Mouse (Mus musculus) CH12.LX (cell line): ENCODE results near the gene Gng5. TPM values are rescaled to one million over a fixed set of nuclear protein-coding genes. Genes with fewer than 3 reads are reported as not detected.

Source experiments
- DNase-seq: peaks from one replicate; pipeline ENCODE4 v3.0.0-alpha.2; 2013; ENCODE audit errors: extremely low read depth
- H3K27ac ChIP-seq: 2 replicates; pipeline ENCODE4 v1.5.1; 2012; ENCODE audit warnings: low read depth, mild to moderate bottlenecking, control low read depth, moderate library complexity; ENCODE audit not compliant: insufficient read depth
- H3K27me3 ChIP-seq: replicated peaks from 2 replicates; pipeline ENCODE3; 2012; ENCODE audit warnings: inconsistent platforms
- H3K36me3 ChIP-seq, 2 experiments: replicated peaks in 1 of 2; 2 replicates each; pipeline versions ENCODE3 to v1.6.1; 2012; ENCODE audit warnings: inconsistent platforms in 1 of 2, low read length in 1 of 2, mild to moderate bottlenecking in 1 of 2, mixed read lengths in 1 of 2, moderate library complexity in 1 of 2; ENCODE audit not compliant: control insufficient read depth in 1 of 2, insufficient read depth in 1 of 2
- H3K4me1 ChIP-seq, 2 experiments: 2 replicates each; pipeline ENCODE4 v1.6.1; 2012; ENCODE audit warnings: inconsistent platforms in 1 of 2, moderate library complexity in 1 of 2; ENCODE audit not compliant: insufficient read depth in 2 of 2, control insufficient read depth in 1 of 2
- H3K4me2 ChIP-seq: 2 replicates; pipeline ENCODE4 v1.6.1; 2012; ENCODE audit warnings: low read depth, mild to moderate bottlenecking, control low read depth; ENCODE audit not compliant: poor library complexity, insufficient read depth, severe bottlenecking
- H3K4me3 ChIP-seq, 3 experiments: fragments of 150-350 bp in 1 of 3; sonication (generic) in 1 of 3; replicated peaks in 1 of 3; 2 replicates each; pipeline versions ENCODE3 to v1.5.1; 2011 to 2012; ENCODE audit warnings: low read depth in 2 of 3, low read length in 2 of 3, mild to moderate bottlenecking in 2 of 3, moderate library complexity in 2 of 3, control low read depth in 1 of 3, improper control_type of control experiment in 1 of 3, inconsistent platforms in 1 of 3, mixed read lengths in 1 of 3; ENCODE audit not compliant: poor library complexity in 1 of 3
- H3K79me2 ChIP-seq: replicated peaks from 2 replicates; pipeline ENCODE4 v1.6.1; 2012; ENCODE audit warnings: mild to moderate bottlenecking, moderate library complexity; ENCODE audit not compliant: control insufficient read depth, poor library complexity, insufficient read depth, severe bottlenecking; ENCODE audit errors: extremely low read depth
- H3K9ac ChIP-seq: 2 replicates; pipeline ENCODE4 v1.6.1; 2012; ENCODE audit warnings: low read depth, mild to moderate bottlenecking, control low read depth, moderate library complexity; ENCODE audit not compliant: insufficient read depth
- H3K9me3 ChIP-seq: replicated peaks from 2 replicates; pipeline ENCODE3; 2012; ENCODE audit warnings: low read length, inconsistent platforms, mixed read lengths
- BHLHE40 ChIP-seq: IDR thresholded peaks from 2 replicates; pipeline ENCODE4 v1.6.1; 2011; ENCODE audit warnings: mild to moderate bottlenecking, low read depth, low read length, improper control_type of control experiment
- CHD1 ChIP-seq: IDR thresholded peaks from 2 replicates; pipeline ENCODE4 v1.6.1; 2012; ENCODE audit warnings: low read depth, low read length, improper control_type of control experiment, inconsistent platforms
- CHD2 ChIP-seq: IDR thresholded peaks from 2 replicates; pipeline ENCODE4 v1.6.1; 2011; ENCODE audit warnings: low read length, improper control_type of control experiment
- CTCF ChIP-seq, 2 experiments: IDR thresholded peaks in 1 of 2; conservative IDR thresholded peaks in 1 of 2; 2 replicates each; pipeline ENCODE4 v1.5.1; 2011 to 2012; ENCODE audit warnings: low read depth in 2 of 2, low read length in 2 of 2, improper control_type of control experiment in 1 of 2, inconsistent platforms in 1 of 2, mild to moderate bottlenecking in 1 of 2, moderate library complexity in 1 of 2
- E2F4 ChIP-seq: IDR thresholded peaks from 2 replicates; pipeline ENCODE4 v1.6.1; 2011; ENCODE audit warnings: low read depth, low read length, improper control_type of control experiment; ENCODE audit not compliant: insufficient replicate concordance
- ELF1 ChIP-seq: IDR thresholded peaks from 2 replicates; pipeline ENCODE4 v1.6.1; 2014; ENCODE audit warnings: low read depth, mild to moderate bottlenecking, inconsistent platforms, low read length, improper control_type of control experiment
- EP300 ChIP-seq: IDR thresholded peaks from 2 replicates; pipeline ENCODE4 v1.6.1; 2011; ENCODE audit warnings: low read length, improper control_type of control experiment
- ETS1 ChIP-seq: conservative IDR thresholded peaks from 2 replicates; pipeline ENCODE4 v1.6.1; 2012; ENCODE audit warnings: low read depth, mild to moderate bottlenecking, inconsistent platforms, low read length, improper control_type of control experiment, moderate library complexity
- GABPA ChIP-seq: IDR thresholded peaks from 2 replicates; pipeline ENCODE4 v1.6.1; 2012; ENCODE audit warnings: low read depth, low read length, improper control_type of control experiment, inconsistent platforms; ENCODE audit not compliant: insufficient replicate concordance
- HCFC1 ChIP-seq: IDR thresholded peaks from 2 replicates; pipeline ENCODE4 v1.6.1; 2012; ENCODE audit warnings: low read depth, mild to moderate bottlenecking, inconsistent platforms, low read length, improper control_type of control experiment
- IRF4 ChIP-seq: IDR thresholded peaks from 2 replicates; pipeline ENCODE4 v1.6.1; 2014; ENCODE audit warnings: low read depth, mild to moderate bottlenecking, inconsistent platforms, low read length, improper control_type of control experiment
- JUN ChIP-seq: IDR thresholded peaks from 2 replicates; pipeline ENCODE4 v1.6.1; 2011; ENCODE audit warnings: low read depth, mild to moderate bottlenecking, low read length, improper control_type of control experiment, moderate library complexity; ENCODE audit not compliant: insufficient read depth
- JUND ChIP-seq: conservative IDR thresholded peaks from 2 replicates; pipeline ENCODE4 v1.6.1; 2011; ENCODE audit warnings: low read depth, low read length, improper control_type of control experiment
- KAT2A ChIP-seq: IDR thresholded peaks from 2 replicates; pipeline ENCODE4 v1.6.1; 2012; ENCODE audit warnings: low read length, improper control_type of control experiment, inconsistent platforms; ENCODE audit not compliant: insufficient replicate concordance
- MAFK ChIP-seq: IDR thresholded peaks from 2 replicates; pipeline ENCODE4 v1.6.1; 2011; ENCODE audit warnings: low read length, improper control_type of control experiment; ENCODE audit not compliant: insufficient replicate concordance
- MAX ChIP-seq: IDR thresholded peaks from 2 replicates; pipeline ENCODE4 v1.6.1; 2011; ENCODE audit warnings: low read length, improper control_type of control experiment
- MAZ ChIP-seq: IDR thresholded peaks from 2 replicates; pipeline ENCODE4 v1.6.1; 2012; ENCODE audit warnings: low read depth, mild to moderate bottlenecking, inconsistent platforms, low read length, improper control_type of control experiment, moderate library complexity
- MEF2A ChIP-seq: IDR thresholded peaks from 2 replicates; pipeline ENCODE4 v1.6.1; 2014; ENCODE audit warnings: low read depth, mild to moderate bottlenecking, inconsistent platforms, low read length, improper control_type of control experiment, borderline replicate concordance
- MXI1 ChIP-seq: IDR thresholded peaks from 2 replicates; pipeline ENCODE4 v1.6.1; 2011; ENCODE audit warnings: mild to moderate bottlenecking, low read depth, low read length, improper control_type of control experiment
- MYC ChIP-seq: IDR thresholded peaks from 2 replicates; pipeline ENCODE4 v1.6.1; 2011; ENCODE audit warnings: low read depth, mild to moderate bottlenecking, improper control_type of control experiment, low read length
- NELFE ChIP-seq: IDR thresholded peaks from 2 replicates; pipeline ENCODE4 v1.6.1; 2011; ENCODE audit warnings: low read depth, low read length, improper control_type of control experiment
- NRF1 ChIP-seq: IDR thresholded peaks from 2 replicates; pipeline ENCODE4 v1.6.1; 2014; ENCODE audit warnings: low read depth, mild to moderate bottlenecking, inconsistent platforms, low read length, improper control_type of control experiment, moderate library complexity
- POLR2A ChIP-seq: IDR thresholded peaks from 2 replicates; pipeline ENCODE4 v1.6.1; 2011; ENCODE audit warnings: low read depth, mild to moderate bottlenecking, improper control_type of control experiment, low read length
- POLR2AphosphoS2 ChIP-seq: IDR thresholded peaks from 2 replicates; pipeline ENCODE4 v1.6.1; 2011; ENCODE audit warnings: low read depth, low read length, improper control_type of control experiment
- RAD21 ChIP-seq: IDR thresholded peaks from 2 replicates; pipeline ENCODE4 v1.6.1; 2011; ENCODE audit warnings: low read depth, mild to moderate bottlenecking, low read length, improper control_type of control experiment, moderate library complexity
- RCOR1 ChIP-seq: conservative IDR thresholded peaks from 2 replicates; pipeline ENCODE4 v1.6.1; 2012; ENCODE audit warnings: low read depth, mild to moderate bottlenecking, inconsistent platforms, low read length, improper control_type of control experiment
- SIN3A ChIP-seq: IDR thresholded peaks from 2 replicates; pipeline ENCODE4 v1.6.1; 2012; ENCODE audit warnings: low read length, improper control_type of control experiment, inconsistent platforms
- SMC3 ChIP-seq: IDR thresholded peaks from 2 replicates; pipeline ENCODE4 v1.6.1; 2011; ENCODE audit warnings: low read depth, low read length, improper control_type of control experiment
- TBP ChIP-seq: conservative IDR thresholded peaks from 2 replicates; pipeline ENCODE4 v1.6.1; 2011; ENCODE audit warnings: low read depth, low read length, improper control_type of control experiment
- TCF12 ChIP-seq: IDR thresholded peaks from 2 replicates; pipeline ENCODE4 v1.6.1; 2014; ENCODE audit warnings: low read depth, mild to moderate bottlenecking, inconsistent platforms, low read length, improper control_type of control experiment
- UBTF ChIP-seq: IDR thresholded peaks from 2 replicates; pipeline ENCODE4 v1.6.1; 2012; ENCODE audit warnings: low read depth, mild to moderate bottlenecking, inconsistent platforms, low read length, improper control_type of control experiment, moderate library complexity
- USF1 ChIP-seq: IDR thresholded peaks from 2 replicates; pipeline ENCODE4 v1.6.1; 2014; ENCODE audit warnings: low read depth, mild to moderate bottlenecking, inconsistent platforms, low read length, improper control_type of control experiment
- ZC3H11A ChIP-seq: IDR thresholded peaks from 2 replicates; pipeline ENCODE4 v1.6.1; 2012; ENCODE audit warnings: low read depth, mild to moderate bottlenecking, inconsistent platforms, low read length, improper control_type of control experiment
- ZMIZ1 ChIP-seq: IDR thresholded peaks from 2 replicates; pipeline ENCODE4 v1.6.1; 2012; ENCODE audit warnings: low read depth, mild to moderate bottlenecking, inconsistent platforms, low read length, improper control_type of control experiment
- dilution Hi-C: fragments of 300-500 bp; cut with MboI; formaldehyde crosslinking; loops from 2 replicates; pipeline ENCODE4 v1.14.3; 2020; ENCODE audit warnings: low sequenced_read_pairs; ENCODE audit not compliant: extremely low pct_unique_long_range_greater_than_20kb, extremely low pct_ligation_motif_present
- in situ Hi-C: fragments of 300-500 bp; cut with MboI; formaldehyde crosslinking; loops from 3 replicates; pipeline ENCODE4 v1.14.3; 2019; ENCODE audit warnings: low sequenced_read_pairs, low pct_ligation_motif_present, low pct_unique_long_range_greater_than_20kb, mixed read lengths
- polyA plus RNA-seq: library from polyadenylated mRNA; unstranded; fragments of >175 nt; gene quantifications from 2 replicates; pipeline ENCODE4 v1.2.1, GENCODE M21; 2012; ENCODE audit warnings: low read depth; ENCODE audit not compliant: insufficient read length
- total RNA-seq, 2 experiments: library from RNA; depleted of rRNA; stranded (reverse); fragments of 300-350 nt in 1 of 2; fragments of >200 nt in 1 of 2; gene quantifications; 2 replicates each; pipeline ENCODE4 v1.2.3; 2012 to 2014

Gng5 gene
- total and polyA plus RNA-seq, 3 experiments = 398 to 677 (median 603) TPM

- dilution Hi-C loops = no loop called here
Measured at GRCm38 (mm10) chr3:146520798-146521651, 21.4 kb downstream of the Gng5 start, which contains the start of gene Rpf1. TSS of gene Rpf1 (minus strand) at chr3:146521429.

GRCm38 (mm10) chr3:146521652-146522020 lies 22.0 kb downstream of the Gng5 start:
- Histone ChIP-seq H3K27ac (peak overlapping the region; percentile 81), H3K4me3 (peak overlapping the region; percentile 75 to 87 (median 78)), H3K9ac (peak overlapping the region; percentile 94), H3K36me3 (peaks cover 19 to 29% of the 10 kb centered on the region in 2 experiments), H3K9me3 (no peaks in the 10 kb centered on the region), H3K79me2 (peaks cover 29% of the 10 kb centered on the region), H3K27me3 (no peaks in the 10 kb centered on the region), H3K4me2 (peak overlapping the region; percentile 44)
- DNase-seq = no peak
- in situ Hi-C loops (no loop called here), dilution Hi-C loops (no loop called here)
- TF ChIP-seq NELFE (no peak), CHD1 (peak; percentile 78; the same call in 1 of the 2 replicates), UBTF (no peak), MAFK (peak; percentile 50; the same call in 1 of the 2 replicates)
- TF ChIP-seq, all 38 proteins: peak for 2
- H3K4me1 ChIP-seq = peaks cover 2 to 17% of the 10 kb centered on the region in 2 experiments

More at GRCm38 (mm10) chr3:146520798-146521651, 21.4 kb downstream of the Gng5 start, which contains the start of gene Rpf1:
- Histone ChIP-seq H3K4me1 (peaks cover 2 to 17% of the 10 kb centered on the region in 2 experiments), H3K27ac (peak within 1 kb of the TSS; percentile 81), H3K36me3 (peaks cover 19 to 33% of the 10 kb centered on the region in 2 experiments), H3K9ac (peak within 1 kb of the TSS; percentile 94), H3K79me2 (peaks cover 29% of the 10 kb centered on the region), H3K9me3 (no peaks in the 10 kb centered on the region), H3K4me2 (peak within 1 kb of the TSS; percentile 70), H3K27me3 (no peaks in the 10 kb centered on the region), H3K4me3 (peak within 1 kb of the TSS; percentile 75 to 87 (median 78))
- peak; percentile 99 for DNase-seq
- peak; percentile 95 for TF ChIP-seq HCFC1
- TF ChIP-seq SMC3 = no peak
- no peak for TF ChIP-seq EP300
- TF ChIP-seq KAT2A = peak; percentile 99
- TF ChIP-seq NRF1 = peak; percentile 68
- no peak for TF ChIP-seq CTCF (conservative IDR thresholded peaks at IDR 0.05 in 1 of 2, IDR thresholded peaks at IDR 0.05 in 1 of 2; ENCODE audit: low read depth in 2 of 2, low read length in 2 of 2)
- TF ChIP-seq MAX = peak; percentile 85
- peak; percentile 94 for TF ChIP-seq POLR2A
- peak; percentile 65; the same call in 1 of the 2 replicates for TF ChIP-seq E2F4
- no peak for TF ChIP-seq JUND
- TF ChIP-seq MXI1 = peak; percentile 91
- TF ChIP-seq TCF12 = peak; percentile 97
- TF ChIP-seq USF1 = no peak
- peak; percentile 96 for TF ChIP-seq RCOR1
- 0 out of 2 replicates have a peak, but pooled peaks have one; percentile 50 for TF ChIP-seq ETS1
- TF ChIP-seq IRF4 = peak; percentile 84
- peak; percentile 99 for TF ChIP-seq NELFE
- TF ChIP-seq MAFK = no peak
- TF ChIP-seq ZC3H11A = no peak
- TF ChIP-seq UBTF = 0 out of 2 replicates have a peak, but pooled peaks have one; percentile 10
- TF ChIP-seq GABPA = peak; percentile 82; the same call in 1 of the 2 replicates
- TF ChIP-seq CHD1 = peak; percentile 94; the same call in 1 of the 2 replicates
- no peak for TF ChIP-seq RAD21
- TF ChIP-seq MEF2A = peak; percentile 74
- peak; percentile 94 for TF ChIP-seq MYC
- TF ChIP-seq JUN = no peak
- TF ChIP-seq ZMIZ1 = peak; percentile 97
- TF ChIP-seq BHLHE40 = peak; percentile 41; the same call in 1 of the 2 replicates
- TF ChIP-seq SIN3A = peak; percentile 98
- peak; percentile 97 for TF ChIP-seq TBP
- TF ChIP-seq POLR2AphosphoS2 = peak; percentile 94
- no peak for TF ChIP-seq MAZ
- TF ChIP-seq CHD2 = peak; percentile 98
- TF ChIP-seq ELF1 = peak; percentile 99
- in situ Hi-C loops = no loop called here
